Mouse (Mus musculus) CH12.LX (cell line): Measurements from ENCODE around the gene Vamp2. TPM values are rescaled to one million over a fixed set of nuclear protein-coding genes. Genes with fewer than 3 reads are reported as not detected.
A peak's percentile ranks its signal among the peaks of the same experiment; 100 is the strongest.

Source experiments
- DNase-seq: peaks from one replicate; pipeline ENCODE4 v3.0.0-alpha.2; 2013; ENCODE audit errors: extremely low read depth
- H3K27ac ChIP-seq: 2 replicates; pipeline ENCODE4 v1.5.1; 2012; ENCODE audit warnings: low read depth, mild to moderate bottlenecking, control low read depth, moderate library complexity; ENCODE audit not compliant: insufficient read depth
- H3K27me3 ChIP-seq: replicated peaks from 2 replicates; pipeline ENCODE3; 2012; ENCODE audit warnings: inconsistent platforms
- H3K36me3 ChIP-seq, 2 experiments: replicated peaks in 1 of 2; 2 replicates each; pipeline versions ENCODE3 to v1.6.1; 2012; ENCODE audit warnings: inconsistent platforms in 1 of 2, low read length in 1 of 2, mild to moderate bottlenecking in 1 of 2, mixed read lengths in 1 of 2, moderate library complexity in 1 of 2; ENCODE audit not compliant: control insufficient read depth in 1 of 2, insufficient read depth in 1 of 2
- H3K4me1 ChIP-seq, 2 experiments: 2 replicates each; pipeline ENCODE4 v1.6.1; 2012; ENCODE audit warnings: inconsistent platforms in 1 of 2, moderate library complexity in 1 of 2; ENCODE audit not compliant: insufficient read depth in 2 of 2, control insufficient read depth in 1 of 2
- H3K4me2 ChIP-seq: 2 replicates; pipeline ENCODE4 v1.6.1; 2012; ENCODE audit warnings: low read depth, mild to moderate bottlenecking, control low read depth; ENCODE audit not compliant: poor library complexity, insufficient read depth, severe bottlenecking
- H3K4me3 ChIP-seq, 3 experiments: fragments of 150-350 bp in 1 of 3; sonication (generic) in 1 of 3; replicated peaks in 1 of 3; 2 replicates each; pipeline versions ENCODE3 to v1.5.1; 2011 to 2012; ENCODE audit warnings: low read depth in 2 of 3, low read length in 2 of 3, mild to moderate bottlenecking in 2 of 3, moderate library complexity in 2 of 3, control low read depth in 1 of 3, improper control_type of control experiment in 1 of 3, inconsistent platforms in 1 of 3, mixed read lengths in 1 of 3; ENCODE audit not compliant: poor library complexity in 1 of 3
- H3K79me2 ChIP-seq: replicated peaks from 2 replicates; pipeline ENCODE4 v1.6.1; 2012; ENCODE audit warnings: mild to moderate bottlenecking, moderate library complexity; ENCODE audit not compliant: control insufficient read depth, poor library complexity, insufficient read depth, severe bottlenecking; ENCODE audit errors: extremely low read depth
- H3K9ac ChIP-seq: 2 replicates; pipeline ENCODE4 v1.6.1; 2012; ENCODE audit warnings: low read depth, mild to moderate bottlenecking, control low read depth, moderate library complexity; ENCODE audit not compliant: insufficient read depth
- H3K9me3 ChIP-seq: replicated peaks from 2 replicates; pipeline ENCODE3; 2012; ENCODE audit warnings: low read length, inconsistent platforms, mixed read lengths
- CHD2 ChIP-seq: IDR thresholded peaks from 2 replicates; pipeline ENCODE4 v1.6.1; 2011; ENCODE audit warnings: low read length, improper control_type of control experiment
- CTCF ChIP-seq, 2 experiments: IDR thresholded peaks in 1 of 2; conservative IDR thresholded peaks in 1 of 2; 2 replicates each; pipeline ENCODE4 v1.5.1; 2011 to 2012; ENCODE audit warnings: low read depth in 2 of 2, low read length in 2 of 2, improper control_type of control experiment in 1 of 2, inconsistent platforms in 1 of 2, mild to moderate bottlenecking in 1 of 2, moderate library complexity in 1 of 2
- ETS1 ChIP-seq: conservative IDR thresholded peaks from 2 replicates; pipeline ENCODE4 v1.6.1; 2012; ENCODE audit warnings: low read depth, mild to moderate bottlenecking, inconsistent platforms, low read length, improper control_type of control experiment, moderate library complexity
- HCFC1 ChIP-seq: IDR thresholded peaks from 2 replicates; pipeline ENCODE4 v1.6.1; 2012; ENCODE audit warnings: low read depth, mild to moderate bottlenecking, inconsistent platforms, low read length, improper control_type of control experiment
- IRF4 ChIP-seq: IDR thresholded peaks from 2 replicates; pipeline ENCODE4 v1.6.1; 2014; ENCODE audit warnings: low read depth, mild to moderate bottlenecking, inconsistent platforms, low read length, improper control_type of control experiment
- MAX ChIP-seq: IDR thresholded peaks from 2 replicates; pipeline ENCODE4 v1.6.1; 2011; ENCODE audit warnings: low read length, improper control_type of control experiment
- MAZ ChIP-seq: IDR thresholded peaks from 2 replicates; pipeline ENCODE4 v1.6.1; 2012; ENCODE audit warnings: low read depth, mild to moderate bottlenecking, inconsistent platforms, low read length, improper control_type of control experiment, moderate library complexity
- MEF2A ChIP-seq: IDR thresholded peaks from 2 replicates; pipeline ENCODE4 v1.6.1; 2014; ENCODE audit warnings: low read depth, mild to moderate bottlenecking, inconsistent platforms, low read length, improper control_type of control experiment, borderline replicate concordance
- MXI1 ChIP-seq: IDR thresholded peaks from 2 replicates; pipeline ENCODE4 v1.6.1; 2011; ENCODE audit warnings: mild to moderate bottlenecking, low read depth, low read length, improper control_type of control experiment
- PAX5 ChIP-seq: IDR thresholded peaks from 2 replicates; pipeline ENCODE4 v1.6.1; 2012; ENCODE audit warnings: low read length, inconsistent platforms, mixed read lengths
- SIN3A ChIP-seq: IDR thresholded peaks from 2 replicates; pipeline ENCODE4 v1.6.1; 2012; ENCODE audit warnings: low read length, improper control_type of control experiment, inconsistent platforms
- UBTF ChIP-seq: IDR thresholded peaks from 2 replicates; pipeline ENCODE4 v1.6.1; 2012; ENCODE audit warnings: low read depth, mild to moderate bottlenecking, inconsistent platforms, low read length, improper control_type of control experiment, moderate library complexity
- USF2 ChIP-seq: conservative IDR thresholded peaks from 2 replicates; pipeline ENCODE4 v1.6.1; 2011; ENCODE audit warnings: low read depth, low read length, improper control_type of control experiment
- ZC3H11A ChIP-seq: IDR thresholded peaks from 2 replicates; pipeline ENCODE4 v1.6.1; 2012; ENCODE audit warnings: low read depth, mild to moderate bottlenecking, inconsistent platforms, low read length, improper control_type of control experiment
- dilution Hi-C: fragments of 300-500 bp; cut with MboI; formaldehyde crosslinking; loops from 2 replicates; pipeline ENCODE4 v1.14.3; 2020; ENCODE audit warnings: low sequenced_read_pairs; ENCODE audit not compliant: extremely low pct_unique_long_range_greater_than_20kb, extremely low pct_ligation_motif_present
- in situ Hi-C: fragments of 300-500 bp; cut with MboI; formaldehyde crosslinking; loops from 3 replicates; pipeline ENCODE4 v1.14.3; 2019; ENCODE audit warnings: low sequenced_read_pairs, low pct_ligation_motif_present, low pct_unique_long_range_greater_than_20kb, mixed read lengths
- polyA plus RNA-seq: library from polyadenylated mRNA; unstranded; fragments of >175 nt; gene quantifications from 2 replicates; pipeline ENCODE4 v1.2.1, GENCODE M21; 2012; ENCODE audit warnings: low read depth; ENCODE audit not compliant: insufficient read length
- total RNA-seq, 2 experiments: library from RNA; depleted of rRNA; stranded (reverse); fragments of 300-350 nt in 1 of 2; fragments of >200 nt in 1 of 2; gene quantifications; 2 replicates each; pipeline ENCODE4 v1.2.3; 2012 to 2014

Gene Vamp2
- total and polyA plus RNA-seq, 3 experiments: 1.3 to 26.0 (median 8.2) TPM

DNA sequence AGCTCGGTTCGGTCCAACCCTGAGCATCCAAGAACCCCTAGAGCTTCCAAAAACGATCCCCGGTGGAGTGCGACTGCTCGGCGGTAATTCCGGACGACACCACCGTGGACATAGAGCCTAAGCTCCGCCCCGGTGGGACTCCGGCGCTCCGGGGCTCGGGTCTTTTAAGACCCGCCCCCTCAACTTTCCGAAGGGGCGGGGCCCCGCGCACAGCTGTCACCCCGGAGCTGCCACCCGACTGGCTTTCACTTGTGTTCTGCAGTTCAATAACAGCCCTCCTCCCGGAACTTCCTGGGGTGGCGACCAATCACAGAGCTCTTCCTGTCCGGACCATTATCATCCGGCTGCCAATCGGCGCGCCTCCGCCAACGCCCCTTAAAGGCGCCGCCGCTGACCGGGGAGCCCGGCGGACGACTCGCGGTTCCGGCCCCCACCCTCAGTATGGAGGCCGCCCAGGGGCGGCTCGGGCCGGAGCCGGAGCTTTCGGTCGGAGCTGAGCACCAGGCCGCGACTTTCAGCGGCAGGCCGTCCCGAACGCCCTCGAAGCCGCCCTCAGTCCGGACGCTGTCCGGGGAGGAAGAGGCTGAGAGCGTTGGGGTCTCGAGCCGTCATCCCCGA, 28.8 kb upstream of the Vamp2 start, which contains the start of gene Borcs6 (continued):
- TF ChIP-seq IRF4 (peak; percentile 26; the same call in 1 of the 2 replicates), HCFC1 (peak; percentile 87), PAX5 (no peak), ZC3H11A (no peak)

- DNase-seq: no peak
- H3K4me2 ChIP-seq: peak overlapping the region; percentile 64
- H3K4me1 ChIP-seq: peaks cover 0 to 34% of the 10 kb centered on the region in 2 experiments; a peak in 2 of 4 replicates
- in situ Hi-C loops: loop anchor here (5.0 kb wide), 1 partner anchor 57 kb away; no protein-coding TSS in a partner anchor
- peaks cover 0 to 10% of the 10 kb centered on the region in 2 experiments for H3K36me3 ChIP-seq
- no peak for TF ChIP-seq MAX
- peak; percentile 67; the same call in 1 of the 2 replicates for TF ChIP-seq UBTF
- TF ChIP-seq MAZ: peak; percentile 2; the same call in 1 of the 2 replicates
- TF ChIP-seq, all 38 proteins: peak for 2
- peak overlapping the region; percentile 53 for H3K27ac ChIP-seq
- no peaks in the 10 kb centered on the region; the same call in none of the 2 replicates for H3K79me2 ChIP-seq
- H3K27me3 ChIP-seq: peaks cover 3% of the 10 kb centered on the region
- H3K4me3 ChIP-seq: peak overlapping the region; percentile 77 to 87 (median 87)
- no peaks in the 10 kb centered on the region for H3K9me3 ChIP-seq
- dilution Hi-C loops: no loop called here
- peak overlapping the region; percentile 92 for H3K9ac ChIP-seq
Measured at GRCm38 (mm10) chr11:69059975-69060411, 28.3 kb upstream of the Vamp2 start.

- peaks cover 0 to 5% of the 10 kb centered on the region in 2 experiments for H3K36me3 ChIP-seq
- H3K4me2 ChIP-seq: peak overlapping the region; percentile 64
- peak overlapping the region; percentile 77 to 87 (median 87) for H3K4me3 ChIP-seq
- H3K27ac ChIP-seq: peak overlapping the region; percentile 53
- no peaks in the 10 kb centered on the region; the same call in none of the 2 replicates for H3K79me2 ChIP-seq
- H3K9ac ChIP-seq: peak overlapping the region; percentile 92
- H3K27me3 ChIP-seq: peaks cover 3% of the 10 kb centered on the region
- in situ Hi-C loops: loop anchor here (5.0 kb wide), 1 partner anchor 57 kb away; no protein-coding TSS in a partner anchor
- H3K4me1 ChIP-seq: peaks cover 0 to 34% of the 10 kb centered on the region in 2 experiments; a peak in 2 of 4 replicates
- TF ChIP-seq MAX (no peak), ETS1 (no peak), CTCF (conservative IDR thresholded peaks at IDR 0.05 in 1 of 2, IDR thresholded peaks at IDR 0.05 in 1 of 2; ENCODE audit: low read depth in 2 of 2, low read length in 2 of 2) (no peak), USF2 (no peak), MEF2A (0 out of 2 replicates have a peak, but pooled peaks have one; percentile 14), MXI1 (peak; percentile 24; the same call in 1 of the 2 replicates), HCFC1 (no peak), CHD2 (0 out of 2 replicates have a peak, but pooled peaks have one; percentile 20), SIN3A (0 out of 2 replicates have a peak, but pooled peaks have one; percentile 40), IRF4 (no peak), UBTF (peak; percentile 52)
- H3K9me3 ChIP-seq: no peaks in the 10 kb centered on the region
- dilution Hi-C loops: no loop called here
- DNase-seq: no peak
Measured at GRCm38 (mm10) chr11:69060448-69061254, 27.6 kb upstream of the Vamp2 start.
